Mouse (Mus musculus) erythroblast, embryonic 14.5 days (primary cell): ENCODE measurements at regions not wholly inside any gene's neighbourhood (a gene's known extent, or its start where the extent isn't known, plus 50 kb on each side); places are given as distances from the start of the nearest gene placed in this dataset.

Source experiments
- H3K27me3 ChIP-seq: 2 replicates; pipeline ENCODE4 v1.6.1; 2012; ENCODE audit warnings: inconsistent platforms; ENCODE audit not compliant: control insufficient read depth
- H3K36me3 ChIP-seq: 2 replicates; pipeline ENCODE4 v1.6.1; 2012; ENCODE audit warnings: mild to moderate bottlenecking, inconsistent platforms; ENCODE audit not compliant: control insufficient read depth
- H3K4me1 ChIP-seq: 2 replicates; pipeline ENCODE4 v1.6.1; 2012; ENCODE audit warnings: inconsistent platforms; ENCODE audit not compliant: control insufficient read depth
- H3K4me3 ChIP-seq: replicated peaks from 2 replicates; pipeline ENCODE3; 2012; ENCODE audit warnings: moderate library complexity, mild to moderate bottlenecking, inconsistent platforms
- H3K9me3 ChIP-seq: 2 replicates; pipeline ENCODE4 v1.6.1; 2012; ENCODE audit warnings: low read length, inconsistent platforms, mixed read lengths; ENCODE audit not compliant: control insufficient read depth
- GATA1 ChIP-seq: IDR thresholded peaks from 2 replicates; pipeline ENCODE4 v1.6.1; 2012; ENCODE audit warnings: low read length, inconsistent platforms, mixed read lengths
- TAL1 ChIP-seq: IDR thresholded peaks from 3 replicates; pipeline ENCODE4 v1.6.1; 2012; ENCODE audit warnings: low read length, inconsistent platforms, mixed read lengths

- H3K9me3 ChIP-seq, result no peaks in the 10 kb centered on the region
- H3K4me3 ChIP-seq, result no peak overlapping the region
- peaks cover 19% of the 10 kb centered on the region for H3K4me1 ChIP-seq
- peaks cover 4% of the 10 kb centered on the region for H3K27me3 ChIP-seq
- TF ChIP-seq GATA1 (no peak), TAL1 (no peak)
- no peaks in the 10 kb centered on the region for H3K36me3 ChIP-seq
Observed at GRCm38 (mm10) chr6:100176914-100177560, 110.2 kb downstream of the Rybp start.

- no peaks in the 10 kb centered on the region for H3K9me3 ChIP-seq
- peaks cover 13% of the 10 kb centered on the region for H3K4me1 ChIP-seq
- no peak for TF ChIP-seq GATA1
- no peak for TF ChIP-seq TAL1
- no peak overlapping the region for H3K4me3 ChIP-seq
- no peaks in the 10 kb centered on the region for H3K27me3 ChIP-seq
- no peaks in the 10 kb centered on the region for H3K36me3 ChIP-seq
Observed at GRCm38 (mm10) chr6:100170711-100171348, 116.5 kb downstream of the Rybp start.

GRCm38 (mm10) chr6:100167321-100167720 is 120.0 kb downstream of the Rybp start:
- Histone ChIP-seq H3K9me3 (no peaks in the 10 kb centered on the region), H3K4me1 (peaks cover 13% of the 10 kb centered on the region), H3K36me3 (no peaks in the 10 kb centered on the region), H3K27me3 (peaks cover 11% of the 10 kb centered on the region), H3K4me3 (no peak overlapping the region)
- TF ChIP-seq TAL1, result no peak
- no peak for TF ChIP-seq GATA1

- Histone ChIP-seq H3K36me3 (no peaks in the 10 kb centered on the region), H3K4me1 (peaks cover 6% of the 10 kb centered on the region), H3K4me3 (no peak overlapping the region), H3K9me3 (no peaks in the 10 kb centered on the region), H3K27me3 (peaks cover 11% of the 10 kb centered on the region)
- no peak for TF ChIP-seq GATA1
- TF ChIP-seq TAL1, result no peak
Observed at GRCm38 (mm10) chr6:100165746-100166145, 121.5 kb downstream of the Rybp start.

GRCm38 (mm10) chr6:100164162-100164561 is 123.1 kb downstream of the Rybp start:
- no peak for TF ChIP-seq TAL1
- TF ChIP-seq GATA1, result no peak
- H3K27me3 ChIP-seq, result peaks cover 12% of the 10 kb centered on the region
- H3K36me3 ChIP-seq, result no peaks in the 10 kb centered on the region
- H3K4me1 ChIP-seq, result no peaks in the 10 kb centered on the region; the same call in 1 of the 2 replicates
- H3K4me3 ChIP-seq, result no peak overlapping the region
- no peaks in the 10 kb centered on the region for H3K9me3 ChIP-seq

GRCm38 (mm10) chr6:100163814-100164130 is 123.5 kb downstream of the Rybp start:
- Histone ChIP-seq H3K9me3 (no peaks in the 10 kb centered on the region), H3K4me3 (no peak overlapping the region), H3K36me3 (no peaks in the 10 kb centered on the region), H3K4me1 (no peaks in the 10 kb centered on the region; the same call in 1 of the 2 replicates), H3K27me3 (peaks cover 12% of the 10 kb centered on the region)
- no peak for TF ChIP-seq TAL1
- no peak for TF ChIP-seq GATA1

GRCm38 (mm10) chr6:100162961-100163813 is 124.1 kb downstream of the Rybp start:
- H3K4me3 ChIP-seq, result no peak overlapping the region
- TF ChIP-seq GATA1 (no peak), TAL1 (no peak)
- no peaks in the 10 kb centered on the region for H3K9me3 ChIP-seq
- H3K36me3 ChIP-seq, result no peaks in the 10 kb centered on the region
- H3K27me3 ChIP-seq, result peaks cover 12% of the 10 kb centered on the region
- H3K4me1 ChIP-seq, result no peaks in the 10 kb centered on the region; the same call in 1 of the 2 replicates

GRCm38 (mm10) chr6:100160670-100161069 is 126.6 kb downstream of the Rybp start:
- Histone ChIP-seq H3K27me3 (peaks cover 15% of the 10 kb centered on the region), H3K4me1 (no peaks in the 10 kb centered on the region; the same call in 1 of the 2 replicates), H3K36me3 (no peaks in the 10 kb centered on the region), H3K9me3 (no peaks in the 10 kb centered on the region), H3K4me3 (no peak overlapping the region)
- no peak for TF ChIP-seq GATA1
- TF ChIP-seq TAL1, result no peak

- TF ChIP-seq GATA1 (no peak), TAL1 (no peak)
- Histone ChIP-seq H3K27me3 (peaks cover 15% of the 10 kb centered on the region), H3K36me3 (no peaks in the 10 kb centered on the region), H3K4me1 (no peaks in the 10 kb centered on the region; the same call in 1 of the 2 replicates), H3K9me3 (no peaks in the 10 kb centered on the region), H3K4me3 (no peak overlapping the region)
Observed at GRCm38 (mm10) chr6:100159817-100160216, 127.5 kb downstream of the Rybp start.
